Mouse (Mus musculus) telencephalon, adult 2 months (tissue): ENCODE results near the gene Cep95.
"Not testable (repeated sequence)": the region's sequence is repeated elsewhere in the genome, so short reads cannot be mapped to it uniquely, and the experiment has no call there.

Experiments
- DNase-seq: peaks from one replicate; pipeline ENCODE4 v3.0.0-alpha.2; 2011; ENCODE audit warnings: low read depth, low spot score

Cep95 gene

GRCm38 (mm10) chr11:106788775-106789459 lies at the start of gene Cep95, which contains the start of gene Ddx5:
Gene Cep95 (plus strand): TSS chr11:106789252.
Gene Ddx5 (minus strand): TSS chr11:106789185.
- peak; percentile 99 for DNase-seq

- DNase-seq = not testable (repeated sequence)
Observed at GRCm38 (mm10) chr11:106740724-106741123, 48.3 kb upstream of the Cep95 start.

GRCm38 (mm10) chr11:106741232-106741631 lies 47.8 kb upstream of the Cep95 start:
- no peak for DNase-seq

- no peak for DNase-seq
Observed at GRCm38 (mm10) chr11:106741826-106742225, 47.2 kb upstream of the Cep95 start.

GRCm38 (mm10) chr11:106742388-106742841 lies 46.6 kb upstream of the Cep95 start:
- no peak for DNase-seq

GRCm38 (mm10) chr11:106744949-106745348 lies 44.1 kb upstream of the Cep95 start:
- DNase-seq = no peak

GRCm38 (mm10) chr11:106749557-106750120 lies 39.4 kb upstream of the Cep95 start:
- not testable (repeated sequence) for DNase-seq

- no peak for DNase-seq
Observed at GRCm38 (mm10) chr11:106750121-106750751, 38.8 kb upstream of the Cep95 start, which contains the start of gene Pecam1. Gene Pecam1 (minus strand): TSS chr11:106750628.

- no peak for DNase-seq
Observed at GRCm38 (mm10) chr11:106751039-106752018, 37.7 kb upstream of the Cep95 start, which contains the start of gene Milr1. Gene Milr1 (plus strand): TSS chr11:106751226.

- no peak for DNase-seq
Observed at GRCm38 (mm10) chr11:106752103-106752502, 36.9 kb upstream of the Cep95 start.

GRCm38 (mm10) chr11:106753314-106753713 lies 35.7 kb upstream of the Cep95 start:
- no peak for DNase-seq

GRCm38 (mm10) chr11:106755583-106755982 lies 33.5 kb upstream of the Cep95 start:
- DNase-seq = no peak

GRCm38 (mm10) chr11:106759028-106759427 lies 30.0 kb upstream of the Cep95 start:
- DNase-seq = no peak

GRCm38 (mm10) chr11:106760511-106760910 lies 28.5 kb upstream of the Cep95 start:
- DNase-seq = no peak

GRCm38 (mm10) chr11:106762139-106762799 lies 26.8 kb upstream of the Cep95 start:
- no peak for DNase-seq

- DNase-seq = no peak
Observed at GRCm38 (mm10) chr11:106762800-106763185, 26.3 kb upstream of the Cep95 start.

GRCm38 (mm10) chr11:106766611-106767162 lies 22.4 kb upstream of the Cep95 start:
- DNase-seq = no peak

GRCm38 (mm10) chr11:106767516-106767915 lies 21.5 kb upstream of the Cep95 start:
- DNase-seq = no peak

GRCm38 (mm10) chr11:106770195-106770974 lies 18.7 kb upstream of the Cep95 start:
- no peak for DNase-seq

- no peak for DNase-seq
Observed at GRCm38 (mm10) chr11:106773061-106773460, 16.0 kb upstream of the Cep95 start.
